Mouse (Mus musculus): ENCODE results near the gene Cst10. TPM values are rescaled to one million over a fixed set of nuclear protein-coding genes. Genes with fewer than 3 reads are reported as not detected.

Cst10 gene
- not detected for total RNA-seq (2023)

GRCm38 (mm10) chr2:149404757-149405156 is at the start of gene Cst10:
TSS of gene Cst10 (plus strand) at chr2:149405057.

Data from neutrophil, adult 59 days (primary cell).